Mouse (Mus musculus) myocyte (in vitro differentiated cells): ENCODE results near the gene Olfr44.

ENCODE experiments used
- POLR2A ChIP-seq: IDR thresholded peaks from one replicate; pipeline ENCODE4 v1.6.1; 2011; ENCODE audit warnings: low read depth, mild to moderate bottlenecking, control low read depth, moderate library complexity; ENCODE audit not compliant: insufficient read length
- SRF ChIP-seq: IDR thresholded peaks from one replicate; pipeline ENCODE4 v1.6.1; 2011; ENCODE audit warnings: low read depth; ENCODE audit not compliant: control insufficient read depth, insufficient read length
- TCF3 ChIP-seq: IDR thresholded peaks from one replicate; pipeline ENCODE4 v1.6.1; 2011; ENCODE audit warnings: low read depth, control low read depth; ENCODE audit not compliant: insufficient read length

GRCm38 (mm10) chr9:39515531-39515930 lies 21.7 kb upstream of the Olfr44 start, which contains the start of gene Olfr957:
- TF ChIP-seq SRF (no peak), TCF3 (no peak), POLR2A (no peak)
